In genomic region chr3:149783903-149784608, GRCm38 (mm10) we compare ENCODE assay signal across 25 mouse cellular contexts.
DNase-seq lines count a peak whose midpoint lies in the region; ATAC-seq and TF ChIP-seq lines count a peak whose summit lies in the region.
"Had no signal": no experiment of that assay in that cellular context is flagged by ENCODE, and none has a peak within 500 bp of the region (broad histone marks: within the 10 kb centered on the region; RNA-seq: fewer than 3 reads in every experiment).

No protein-coding gene starts in this region.

- 43% methylated on average over 2 of the region's 2 CpGs for WGBS in midbrain, embryonic 11.5 days
- WGBS in midbrain, postnatal 0 days = 17% methylated on average over 2 of the region's 2 CpGs
- WGBS in forebrain, embryonic 13.5 days = 14% methylated on average over 2 of the region's 2 CpGs
- 8% methylated on average over 2 of the region's 2 CpGs for WGBS in forebrain, embryonic 15.5 days
- 30% methylated on average over 2 of the region's 2 CpGs for WGBS in hindbrain, embryonic 14.5 days

- no peak for TF ChIP-seq CTCF in midbrain, postnatal 0 days (IDR thresholded peaks at IDR 0.05)

- no peak for DNase-seq in midbrain, embryonic 11.5 days (ENCODE audit: low spot score, missing footprints)
- DNase-seq in midbrain, postnatal 0 days (ENCODE audit: low spot score) = no peak
- DNase-seq in left cerebral cortex, adult 9 months (ENCODE audit: low spot score in 2 of 2) = no peak
- DNase-seq in hindbrain, embryonic 14.5 days (ENCODE audit: low spot score) = no peak
- DNase-seq: adrenal gland, adult 2 months; adrenal gland, postnatal 14 days; cerebellum, adult 11-12 months; cerebellum, adult 8-10 months; cerebellum, postnatal 10 days; cerebellum, postnatal 36 days; embryo, embryonic 11 days; gastrocnemius, adult 2 months; gastrocnemius, postnatal 14 days; heart, adult 11 months had no signal

- no peak overlapping the region for H3K27ac ChIP-seq in midbrain, embryonic 11.5 days (ENCODE audit: low read depth, low read length)
- H3K27ac ChIP-seq in midbrain, postnatal 0 days (ENCODE audit: low read depth, low read length) = no peak overlapping the region
- H3K27ac ChIP-seq in forebrain, embryonic 13.5 days = no peak overlapping the region
- H3K27ac ChIP-seq in forebrain, embryonic 15.5 days (replicated peaks) = no peak overlapping the region
- no peak overlapping the region for H3K27ac ChIP-seq in hindbrain, embryonic 14.5 days
- H3K27ac ChIP-seq: embryonic facial prominence, embryonic 10.5 days; embryonic facial prominence, embryonic 13.5 days; gastrocnemius, adult 2 months; hindbrain, embryonic 13.5 days; hindbrain, postnatal 0 days had no signal

- no peaks in the 10 kb centered on the region for H3K4me1 ChIP-seq in midbrain, embryonic 11.5 days (ENCODE audit: control insufficient read depth, insufficient read depth, low read length)
- no peaks in the 10 kb centered on the region for H3K4me1 ChIP-seq in midbrain, postnatal 0 days (ENCODE audit: insufficient read depth, low read length)
- H3K4me1 ChIP-seq in forebrain, embryonic 13.5 days = 0 out of 2 replicates have a peak, but pooled peaks cover 4% of the 10 kb centered on the region
- H3K4me1 ChIP-seq in forebrain, embryonic 15.5 days = no peaks in the 10 kb centered on the region
- no peaks in the 10 kb centered on the region for H3K4me1 ChIP-seq in hindbrain, embryonic 14.5 days (replicated peaks; ENCODE audit: control insufficient read depth, insufficient read depth, low read length)
- H3K4me1 ChIP-seq: embryonic facial prominence, embryonic 10.5 days; embryonic facial prominence, embryonic 13.5 days; hindbrain, embryonic 13.5 days had no signal

- no peaks in the 10 kb centered on the region for H3K36me3 ChIP-seq in midbrain, embryonic 11.5 days (ENCODE audit: control insufficient read depth, insufficient read depth, low read length)
- no peaks in the 10 kb centered on the region for H3K36me3 ChIP-seq in midbrain, postnatal 0 days (ENCODE audit: insufficient read depth, low read length)
- no peaks in the 10 kb centered on the region for H3K36me3 ChIP-seq in forebrain, embryonic 13.5 days (ENCODE audit: poor library complexity, severe bottlenecking)
- no peaks in the 10 kb centered on the region for H3K36me3 ChIP-seq in forebrain, embryonic 15.5 days
- H3K36me3 ChIP-seq in hindbrain, embryonic 14.5 days (replicated peaks; ENCODE audit: control insufficient read depth, insufficient read depth) = no peaks in the 10 kb centered on the region
- H3K36me3 ChIP-seq: embryonic facial prominence, embryonic 10.5 days; embryonic facial prominence, embryonic 13.5 days; hindbrain, embryonic 13.5 days had no signal

- no peak overlapping the region for H3K9ac ChIP-seq in midbrain, embryonic 11.5 days (ENCODE audit: low read length)
- H3K9ac ChIP-seq in midbrain, postnatal 0 days (replicated peaks; ENCODE audit: low read length, poor library complexity, severe bottlenecking) = no peak overlapping the region
- no peak overlapping the region for H3K9ac ChIP-seq in forebrain, embryonic 13.5 days
- no peak overlapping the region for H3K9ac ChIP-seq in forebrain, embryonic 15.5 days (replicated peaks)
- no peak overlapping the region for H3K9ac ChIP-seq in hindbrain, embryonic 14.5 days
- H3K9ac ChIP-seq: embryonic facial prominence, embryonic 13.5 days; hindbrain, embryonic 13.5 days had no signal

- no peaks in the 10 kb centered on the region for H3K27me3 ChIP-seq in midbrain, embryonic 11.5 days (ENCODE audit: control insufficient read depth, insufficient read depth, low read length)
- H3K27me3 ChIP-seq in midbrain, postnatal 0 days (ENCODE audit: insufficient read depth, low read length) = no peaks in the 10 kb centered on the region
- H3K27me3 ChIP-seq in forebrain, embryonic 13.5 days = no peaks in the 10 kb centered on the region
- H3K27me3 ChIP-seq in forebrain, embryonic 15.5 days = no peaks in the 10 kb centered on the region
- no peaks in the 10 kb centered on the region; the same call in 1 of the 2 replicates for H3K27me3 ChIP-seq in hindbrain, embryonic 14.5 days (ENCODE audit: control insufficient read depth, insufficient read depth, low read length)
- H3K27me3 ChIP-seq: embryonic facial prominence, embryonic 13.5 days; hindbrain, embryonic 13.5 days had no signal

- no peak overlapping the region for H3K4me2 ChIP-seq in midbrain, embryonic 11.5 days
- H3K4me2 ChIP-seq in midbrain, postnatal 0 days (ENCODE audit: low read depth, low read length, poor library complexity, severe bottlenecking) = no peak overlapping the region
- no peak overlapping the region for H3K4me2 ChIP-seq in forebrain, embryonic 13.5 days
- H3K4me2 ChIP-seq in forebrain, embryonic 15.5 days (replicated peaks) = no peak overlapping the region
- no peak overlapping the region for H3K4me2 ChIP-seq in hindbrain, embryonic 14.5 days (replicated peaks)
- H3K4me2 ChIP-seq: embryonic facial prominence, embryonic 13.5 days; heart, embryonic 11.5 days; hindbrain, embryonic 13.5 days had no signal

- H3K9me3 ChIP-seq in midbrain, embryonic 11.5 days (ENCODE audit: control insufficient read depth, low read length) = no peaks in the 10 kb centered on the region
- no peaks in the 10 kb centered on the region for H3K9me3 ChIP-seq in midbrain, postnatal 0 days (ENCODE audit: low read length)
- H3K9me3 ChIP-seq in forebrain, embryonic 13.5 days (replicated peaks) = no peaks in the 10 kb centered on the region
- H3K9me3 ChIP-seq in forebrain, embryonic 15.5 days = no peaks in the 10 kb centered on the region
- H3K9me3 ChIP-seq in hindbrain, embryonic 14.5 days (ENCODE audit: control insufficient read depth, low read length) = no peaks in the 10 kb centered on the region
- H3K9me3 ChIP-seq: embryonic facial prominence, embryonic 10.5 days; embryonic facial prominence, embryonic 13.5 days; hindbrain, embryonic 13.5 days had no signal

- H3K4me3 ChIP-seq in midbrain, embryonic 11.5 days (ENCODE audit: low read depth, low read length) = no peak overlapping the region
- no peak overlapping the region for H3K4me3 ChIP-seq in midbrain, postnatal 0 days (ENCODE audit: low read depth, low read length)
- no peak overlapping the region for H3K4me3 ChIP-seq in forebrain, embryonic 13.5 days
- no peak overlapping the region for H3K4me3 ChIP-seq in forebrain, embryonic 15.5 days
- H3K4me3 ChIP-seq in hindbrain, embryonic 14.5 days (replicated peaks; ENCODE audit: low read length) = no peak overlapping the region
- H3K4me3 ChIP-seq: embryonic facial prominence, embryonic 10.5 days; embryonic facial prominence, embryonic 13.5 days; erythroblast, embryonic 14.5 days; gastrocnemius, adult 2 months; hindbrain, embryonic 13.5 days had no signal

- peak; percentile 40; the same call in 1 of the 2 replicates for ATAC-seq in midbrain, embryonic 11.5 days (ENCODE audit: low FRiP score)
- ATAC-seq in midbrain, postnatal 0 days (ENCODE audit: low FRiP score) = no peak
- 0 out of 2 replicates have a peak, but pooled peaks have one; percentile 59 for ATAC-seq in forebrain, embryonic 13.5 days
- ATAC-seq in forebrain, embryonic 15.5 days (replicated peaks) = peak; percentile 63; the same call in 1 of the 2 replicates
- no peak for ATAC-seq in hindbrain, embryonic 14.5 days (ENCODE audit: low FRiP score)
- ATAC-seq: CD4-positive, CD25-positive, alpha-beta regulatory T cell, adult 4 months; hindbrain, postnatal 0 days; inflammation-experienced regulatory T-cells, adult 6 months; intestine, embryonic 16.5 days had no signal

Comparison
In these comparisons a context has a peak if more than half of its experiments do, and no peak if none do; other contexts are left out.
1. ATAC-seq: peak in midbrain, embryonic 11.5 days (single experiment), forebrain, embryonic 13.5 days (single experiment) and forebrain, embryonic 15.5 days (single experiment); none in midbrain, postnatal 0 days (single experiment) and hindbrain, embryonic 14.5 days (single experiment).